Comparison of ENCODE assay signal across 12 mouse cellular contexts in the genomic region with DNA sequence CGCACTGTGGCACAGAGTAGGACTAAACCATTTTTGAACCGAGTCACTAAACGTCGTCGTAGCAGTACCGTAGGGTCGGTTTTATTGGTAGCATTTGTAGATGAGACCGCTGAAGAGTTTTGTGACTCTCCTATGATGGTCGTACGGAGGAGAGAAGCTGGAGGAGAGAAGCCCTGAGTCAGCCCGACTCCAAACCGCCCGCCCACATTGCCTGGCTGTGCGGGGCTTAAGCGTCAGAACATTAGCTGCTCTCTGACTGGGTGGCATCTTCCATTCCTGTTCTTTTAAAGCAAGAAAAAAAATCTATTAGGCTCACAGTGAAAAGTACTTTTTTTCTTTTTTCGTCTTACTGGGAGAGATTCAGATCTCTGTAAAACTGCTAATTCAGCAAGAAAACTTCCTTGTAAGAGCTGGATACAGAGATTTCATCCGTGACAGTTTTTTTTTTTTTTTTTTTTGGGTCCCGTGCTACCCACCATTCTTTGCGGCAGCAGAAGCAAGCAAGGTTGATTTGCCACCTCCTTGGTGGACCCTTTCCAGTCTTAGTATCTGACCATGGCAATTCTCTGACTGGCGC.
DNase-seq lines count a peak whose midpoint lies in the region; ATAC-seq and TF ChIP-seq lines count a peak whose summit lies in the region.
"Had no signal": no experiment of that assay in that cellular context is flagged by ENCODE, and none has a peak within 500 bp of the region (broad histone marks: within the 10 kb centered on the region; RNA-seq: fewer than 3 reads in every experiment).

No protein-coding gene starts in this region.

- H3K4me3 ChIP-seq in heart, embryonic 15.5 days: no peak overlapping the region
- H3K4me3 ChIP-seq in midbrain, embryonic 12.5 days: 0 out of 2 replicates have a peak overlapping the region, but pooled peaks have one; percentile 2
- no peak overlapping the region for H3K4me3 ChIP-seq in midbrain, embryonic 14.5 days (replicated peaks; ENCODE audit: low read depth, low read length)
- no peak overlapping the region for H3K4me3 ChIP-seq in midbrain, embryonic 16.5 days (ENCODE audit: low read depth, low read length)
- H3K4me3 ChIP-seq: heart, adult 2 months; liver, embryonic 13.5 days had no signal

- no peak overlapping the region for H3K27ac ChIP-seq in heart, embryonic 15.5 days
- no peak overlapping the region for H3K27ac ChIP-seq in midbrain, embryonic 12.5 days (replicated peaks)
- H3K27ac ChIP-seq in midbrain, embryonic 14.5 days (replicated peaks; ENCODE audit: low read depth, low read length): no peak overlapping the region
- H3K27ac ChIP-seq in midbrain, embryonic 16.5 days (ENCODE audit: low read length): no peak overlapping the region
- H3K27ac ChIP-seq: heart, adult 2 months; liver, embryonic 13.5 days had no signal

- no peaks in the 10 kb centered on the region for H3K9me3 ChIP-seq in heart, embryonic 15.5 days (replicated peaks)
- H3K9me3 ChIP-seq in midbrain, embryonic 12.5 days: no peaks in the 10 kb centered on the region
- no peaks in the 10 kb centered on the region for H3K9me3 ChIP-seq in midbrain, embryonic 14.5 days (ENCODE audit: control insufficient read depth, low read length)
- no peaks in the 10 kb centered on the region for H3K9me3 ChIP-seq in midbrain, embryonic 16.5 days (replicated peaks; ENCODE audit: control insufficient read depth, low read length, poor library complexity, severe bottlenecking)
- H3K9me3 ChIP-seq: liver, embryonic 13.5 days had no signal

- no peaks in the 10 kb centered on the region for H3K27me3 ChIP-seq in heart, embryonic 15.5 days
- peaks cover 4% of the 10 kb centered on the region; the same call in 1 of the 2 replicates for H3K27me3 ChIP-seq in midbrain, embryonic 12.5 days
- H3K27me3 ChIP-seq in midbrain, embryonic 14.5 days (ENCODE audit: control insufficient read depth, insufficient read depth, low read length): no peaks in the 10 kb centered on the region
- H3K27me3 ChIP-seq in midbrain, embryonic 16.5 days (ENCODE audit: control insufficient read depth, insufficient read depth, low read depth, low read length): no peaks in the 10 kb centered on the region

- TF ChIP-seq CTCF in brain, embryonic 14.5 days (IDR thresholded peaks at IDR 0.05; ENCODE audit: borderline replicate concordance, extremely low read depth, insufficient read depth, insufficient read length): no peak

- H3K4me2 ChIP-seq in heart, embryonic 15.5 days: 0 out of 2 replicates have a peak overlapping the region, but pooled peaks have one; percentile 3
- 0 out of 2 replicates have a peak overlapping the region, but pooled peaks have one; percentile 2 for H3K4me2 ChIP-seq in midbrain, embryonic 12.5 days (replicated peaks)
- no peak overlapping the region for H3K4me2 ChIP-seq in midbrain, embryonic 14.5 days (ENCODE audit: low read length)
- peak overlapping the region; percentile 26; the same call in 1 of the 2 replicates for H3K4me2 ChIP-seq in midbrain, embryonic 16.5 days (ENCODE audit: low read length)
- H3K4me2 ChIP-seq: liver, embryonic 13.5 days had no signal

- TF ChIP-seq POLR2A in brain, embryonic 14.5 days (IDR thresholded peaks at IDR 0.05; ENCODE audit: borderline replicate concordance, extremely low read depth, insufficient read depth, insufficient read length, poor library complexity, severe bottlenecking): no peak

- no peak for ATAC-seq in heart, embryonic 15.5 days (replicated peaks; ENCODE audit: insufficient number of reproducible peaks, insufficient read depth, low FRiP score, low read depth)
- 0 out of 2 replicates have a peak, but pooled peaks have one; percentile 16 for ATAC-seq in midbrain, embryonic 12.5 days (ENCODE audit: low FRiP score, low read depth)
- no peak for ATAC-seq in midbrain, embryonic 14.5 days (ENCODE audit: low FRiP score, low TSS enrichment)
- no peak for ATAC-seq in midbrain, embryonic 16.5 days

- H3K4me1 ChIP-seq in heart, embryonic 15.5 days (replicated peaks): peaks cover 6% of the 10 kb centered on the region; the same call in 1 of the 2 replicates
- no peaks in the 10 kb centered on the region for H3K4me1 ChIP-seq in midbrain, embryonic 12.5 days
- no peaks in the 10 kb centered on the region for H3K4me1 ChIP-seq in midbrain, embryonic 14.5 days (ENCODE audit: control insufficient read depth, insufficient read depth, low read length)
- no peaks in the 10 kb centered on the region for H3K4me1 ChIP-seq in midbrain, embryonic 16.5 days (ENCODE audit: control insufficient read depth, insufficient read depth, low read length)
- H3K4me1 ChIP-seq: liver, embryonic 13.5 days had no signal

- no peak overlapping the region for H3K9ac ChIP-seq in heart, embryonic 15.5 days
- no peak overlapping the region for H3K9ac ChIP-seq in midbrain, embryonic 12.5 days (replicated peaks)
- no peak overlapping the region for H3K9ac ChIP-seq in midbrain, embryonic 14.5 days (replicated peaks; ENCODE audit: low read length)
- no peak overlapping the region for H3K9ac ChIP-seq in midbrain, embryonic 16.5 days (ENCODE audit: low read depth, low read length)
- H3K9ac ChIP-seq: liver, embryonic 13.5 days had no signal

- H3K36me3 ChIP-seq in heart, embryonic 15.5 days: no peaks in the 10 kb centered on the region; the same call in 1 of the 2 replicates
- H3K36me3 ChIP-seq in midbrain, embryonic 12.5 days: no peaks in the 10 kb centered on the region
- no peaks in the 10 kb centered on the region for H3K36me3 ChIP-seq in midbrain, embryonic 14.5 days (ENCODE audit: control insufficient read depth, insufficient read depth, low read length)
- H3K36me3 ChIP-seq in midbrain, embryonic 16.5 days (ENCODE audit: control insufficient read depth, insufficient read depth, low read length): no peaks in the 10 kb centered on the region
- H3K36me3 ChIP-seq: liver, embryonic 13.5 days had no signal

- intact Hi-C loops in heart, postnatal 36 days (cut with DNase I): loop anchor here (5.0 to 10.0 kb wide), 5 partner anchors 108 to 691 kb away; no protein-coding TSS in a partner anchor

- no peak for DNase-seq in heart, postnatal 36 days
- DNase-seq in midbrain, embryonic 14.5 days: no peak
- peak; percentile 11 for DNase-seq in brain, embryonic 14.5 days (ENCODE audit: low read depth)
- no peak for DNase-seq in retina, embryonic 14.5 days (ENCODE audit: low spot score)
- no peak for DNase-seq in embryo, embryonic 10 days (ENCODE audit: low spot score)
- DNase-seq: cerebellum, postnatal 36 days; heart, adult 2 months; kidney, adult 2 months; liver, embryonic 13.5 days had no signal

- 62% methylated on average over 20 of the region's 20 CpGs for WGBS in heart, embryonic 15.5 days
- WGBS in midbrain, embryonic 12.5 days: 72% methylated on average over 20 of the region's 20 CpGs
- WGBS in midbrain, embryonic 14.5 days: 76% methylated on average over 20 of the region's 20 CpGs
- WGBS in midbrain, embryonic 16.5 days: 77% methylated on average over 20 of the region's 20 CpGs
